Mouse (Mus musculus): ENCODE data around the gene Tcf7. TPM values are rescaled to one million over a fixed set of nuclear protein-coding genes. Genes with fewer than 3 reads are reported as not detected.

Tcf7 gene
- total and polyA plus RNA-seq, 3 experiments, result 0.73 to 3.1 (median 0.96) TPM

DNA sequence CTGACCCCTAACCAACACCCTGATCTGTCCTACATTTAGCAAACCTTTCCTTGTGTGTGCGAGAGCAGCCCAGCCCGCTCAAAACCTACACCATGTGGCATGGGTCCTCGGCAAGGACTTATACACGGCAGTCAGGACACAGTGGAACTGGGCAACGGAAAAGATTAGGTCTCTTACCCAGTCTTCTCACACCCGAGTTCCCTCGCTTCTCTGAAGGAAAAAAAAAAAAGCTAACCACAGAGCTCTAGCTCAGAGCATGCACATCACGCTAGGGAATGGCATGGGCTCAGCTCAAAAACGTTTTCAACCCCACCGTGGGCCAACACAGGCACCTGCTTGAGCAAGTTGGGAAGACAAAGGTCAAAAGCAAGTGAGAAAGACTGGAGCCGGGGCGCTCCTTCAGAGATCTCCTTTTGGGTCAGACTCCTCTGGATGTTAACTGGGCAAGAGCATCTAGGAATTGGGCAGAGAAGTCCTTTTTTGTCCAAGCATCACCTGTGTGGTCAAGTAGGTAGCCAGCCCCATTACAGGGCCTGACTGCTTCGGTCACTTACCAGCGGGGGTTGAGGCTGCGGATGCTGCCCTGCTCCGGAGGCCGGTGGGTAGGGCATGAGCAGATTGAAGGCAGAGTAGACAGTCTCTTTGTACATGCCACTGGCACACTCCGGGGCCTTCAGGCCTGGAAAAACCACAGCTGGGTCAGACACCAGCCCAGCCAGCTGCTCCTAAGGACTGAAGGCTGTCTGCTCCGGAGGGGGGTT, 1.1 kb downstream of the Tcf7 start:
- Histone ChIP-seq H3K4me3 (no peak overlapping the region), H3K36me3 (ENCODE audit: control insufficient read depth, insufficient read depth, low read length) (no peaks in the 10 kb centered on the region), H3K27me3 (ENCODE audit: control insufficient read depth, insufficient read depth, low read length) (no peaks in the 10 kb centered on the region), H3K79me2 (replicated peaks; ENCODE audit: control insufficient read depth, insufficient read depth, low read length) (no peaks in the 10 kb centered on the region), H3K4me1 (ENCODE audit: control insufficient read depth, insufficient read depth, low read length) (peaks cover 7% of the 10 kb centered on the region), H3K9ac (ENCODE audit: low read depth, low read length) (no peak overlapping the region), H3K27ac (no peak overlapping the region)
- intact Hi-C loops (cut with DNase I), result no loop called here
- no peak for DNase-seq
- TF ChIP-seq EP300 (IDR thresholded peaks at IDR 0.05; ENCODE audit: insufficient read depth, low read depth, low read length) (no peak), CTCF (IDR thresholded peaks at IDR 0.05) (no peak), POLR2A (IDR thresholded peaks at IDR 0.05; ENCODE audit: insufficient read depth, low read depth, low read length) (no peak)
- 82% methylated on average over 19 of the region's 19 CpGs for WGBS

DNA sequence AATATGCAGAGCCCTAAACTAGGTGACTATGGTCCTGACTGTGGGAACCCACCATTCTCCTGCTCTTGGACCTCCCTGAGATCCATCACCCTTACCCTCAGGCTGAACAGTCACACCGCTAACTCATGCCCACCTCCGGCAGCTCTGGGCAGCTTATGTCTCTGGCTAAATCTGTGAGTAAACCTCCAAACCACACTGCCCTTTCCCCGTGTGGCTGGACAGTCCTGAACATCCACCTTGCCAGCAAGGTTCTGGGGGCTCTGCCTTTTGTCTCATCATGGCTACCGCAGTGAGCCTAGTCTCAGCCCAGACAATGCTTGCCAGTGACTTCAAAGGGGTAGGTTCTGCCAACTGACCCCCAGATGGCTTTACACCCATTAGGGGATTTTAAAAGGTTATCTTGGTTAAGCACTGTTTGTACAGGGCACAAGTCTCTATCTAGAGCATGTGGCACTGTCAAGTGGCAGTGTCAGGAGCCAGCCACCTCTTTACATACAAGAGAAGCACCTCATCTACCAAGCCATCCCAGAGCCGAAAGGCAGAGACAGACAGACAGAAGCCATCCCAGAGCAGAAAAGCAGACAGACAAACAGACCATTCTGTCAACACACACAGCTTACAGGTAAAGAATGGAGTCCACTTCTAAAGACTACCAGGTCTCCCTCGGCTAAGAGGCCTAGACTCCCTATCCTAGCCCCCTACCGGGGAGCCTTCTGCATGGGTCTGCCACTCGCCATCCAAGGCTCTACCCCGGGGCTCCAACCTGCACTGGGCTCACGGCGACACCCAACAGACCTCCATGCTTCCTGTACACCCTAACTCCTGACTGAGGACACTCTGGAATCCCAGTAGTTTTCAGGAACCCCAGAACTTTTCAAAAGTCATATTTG, 2.0 kb downstream of the Tcf7 start:
- H3K9ac ChIP-seq (ENCODE audit: low read depth, low read length), result no peak overlapping the region
- no peak for DNase-seq
- intact Hi-C loops (cut with DNase I), result no loop called here
- 94% methylated on average over 11 of the region's 11 CpGs for WGBS
- no peaks in the 10 kb centered on the region for H3K27me3 ChIP-seq (ENCODE audit: control insufficient read depth, insufficient read depth, low read length)
- TF ChIP-seq POLR2A (IDR thresholded peaks at IDR 0.05; ENCODE audit: insufficient read depth, low read depth, low read length), result no peak
- no peak for TF ChIP-seq CTCF (IDR thresholded peaks at IDR 0.05)
- no peak for TF ChIP-seq EP300 (IDR thresholded peaks at IDR 0.05; ENCODE audit: insufficient read depth, low read depth, low read length)
- no peaks in the 10 kb centered on the region for H3K79me2 ChIP-seq (replicated peaks; ENCODE audit: control insufficient read depth, insufficient read depth, low read length)
- H3K36me3 ChIP-seq (ENCODE audit: control insufficient read depth, insufficient read depth, low read length), result no peaks in the 10 kb centered on the region
- H3K4me3 ChIP-seq, result no peak overlapping the region
- H3K27ac ChIP-seq, result no peak overlapping the region
- peaks cover 7% of the 10 kb centered on the region for H3K4me1 ChIP-seq (ENCODE audit: control insufficient read depth, insufficient read depth, low read length)

DNA sequence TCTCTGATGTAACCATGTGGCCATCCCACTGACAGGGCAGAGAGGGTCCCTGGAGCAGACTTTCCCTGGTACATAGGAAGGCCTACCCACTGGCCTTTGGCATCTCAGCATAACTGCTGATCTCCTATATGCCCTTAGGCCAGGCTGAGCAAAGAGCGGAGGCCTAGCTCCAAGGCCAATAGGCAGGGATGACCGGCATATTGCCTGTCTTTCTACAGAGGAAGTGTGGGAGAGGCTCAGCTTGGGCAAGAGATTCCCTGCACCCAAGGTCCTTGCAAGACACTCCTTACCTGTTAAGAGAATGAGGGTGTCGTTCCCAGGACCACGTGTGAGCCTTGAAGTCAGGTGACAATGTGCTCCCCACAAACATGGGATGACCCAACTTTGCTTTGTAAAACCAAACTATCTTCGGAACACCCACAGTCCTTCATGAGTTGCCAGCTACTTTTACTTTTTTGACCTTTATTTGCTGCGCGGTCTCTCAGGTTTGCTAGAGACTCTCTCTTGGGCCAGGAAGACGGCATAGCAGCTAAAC, 3.1 kb downstream of the Tcf7 start:
- 94% methylated on average over 8 of the region's 8 CpGs for WGBS
- TF ChIP-seq POLR2A (IDR thresholded peaks at IDR 0.05; ENCODE audit: insufficient read depth, low read depth, low read length) (no peak), EP300 (IDR thresholded peaks at IDR 0.05; ENCODE audit: insufficient read depth, low read depth, low read length) (no peak), CTCF (IDR thresholded peaks at IDR 0.05) (no peak)
- no peaks in the 10 kb centered on the region for H3K27me3 ChIP-seq (ENCODE audit: control insufficient read depth, insufficient read depth, low read length)
- H3K79me2 ChIP-seq (replicated peaks; ENCODE audit: control insufficient read depth, insufficient read depth, low read length), result no peaks in the 10 kb centered on the region
- H3K9ac ChIP-seq (ENCODE audit: low read depth, low read length), result no peak overlapping the region
- peaks cover 7% of the 10 kb centered on the region for H3K4me1 ChIP-seq (ENCODE audit: control insufficient read depth, insufficient read depth, low read length)
- H3K27ac ChIP-seq, result no peak overlapping the region
- intact Hi-C loops (cut with DNase I), result no loop called here
- DNase-seq, result no peak
- H3K4me3 ChIP-seq, result no peak overlapping the region
- H3K36me3 ChIP-seq (ENCODE audit: control insufficient read depth, insufficient read depth, low read length), result no peaks in the 10 kb centered on the region

- Histone ChIP-seq H3K79me2 (replicated peaks; ENCODE audit: control insufficient read depth, insufficient read depth, low read length) (no peaks in the 10 kb centered on the region), H3K4me1 (ENCODE audit: control insufficient read depth, insufficient read depth, low read length) (peaks cover 5% of the 10 kb centered on the region), H3K4me3 (no peak overlapping the region), H3K27me3 (ENCODE audit: control insufficient read depth, insufficient read depth, low read length) (no peaks in the 10 kb centered on the region), H3K27ac (no peak overlapping the region), H3K36me3 (ENCODE audit: control insufficient read depth, insufficient read depth, low read length) (no peaks in the 10 kb centered on the region), H3K9ac (ENCODE audit: low read depth, low read length) (no peak overlapping the region)
- no peak for DNase-seq
- 95% methylated on average over 6 of the region's 6 CpGs for WGBS
- intact Hi-C loops (cut with DNase I), result no loop called here
- TF ChIP-seq POLR2A (IDR thresholded peaks at IDR 0.05; ENCODE audit: insufficient read depth, low read depth, low read length) (no peak), EP300 (IDR thresholded peaks at IDR 0.05; ENCODE audit: insufficient read depth, low read depth, low read length) (no peak), CTCF (IDR thresholded peaks at IDR 0.05) (no peak)
These were observed 3.8 kb downstream of the Tcf7 start for GRCm38 (mm10) chr11:52278991-52279390.

DNA sequence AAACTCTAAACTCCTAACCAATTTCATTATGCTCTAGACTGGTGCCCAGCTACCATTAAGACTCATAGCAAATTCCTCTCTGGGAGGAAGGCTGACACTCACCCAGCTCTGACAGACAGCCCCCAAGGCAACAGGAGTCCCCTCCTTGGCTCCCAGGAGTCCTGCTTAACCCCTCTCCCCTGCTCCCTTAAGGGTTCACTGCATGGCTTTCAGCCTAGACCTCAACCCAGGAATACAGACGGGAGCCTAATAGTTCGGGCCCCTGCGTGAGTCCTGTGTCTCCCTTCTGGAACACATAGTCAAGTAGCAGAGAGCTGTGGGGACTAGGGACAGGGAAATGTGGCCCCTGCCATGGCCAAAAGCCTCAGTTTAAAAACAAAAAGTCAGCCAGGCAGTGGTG, 4.7 kb downstream of the Tcf7 start:
- DNase-seq, result no peak
- H3K79me2 ChIP-seq (replicated peaks; ENCODE audit: control insufficient read depth, insufficient read depth, low read length), result no peaks in the 10 kb centered on the region
- H3K9ac ChIP-seq (ENCODE audit: low read depth, low read length), result no peak overlapping the region
- no peak for TF ChIP-seq CTCF (IDR thresholded peaks at IDR 0.05)
- no peak for TF ChIP-seq EP300 (IDR thresholded peaks at IDR 0.05; ENCODE audit: insufficient read depth, low read depth, low read length)
- intact Hi-C loops (cut with DNase I), result no loop called here
- 97% methylated on average over 3 of the region's 3 CpGs for WGBS
- H3K4me1 ChIP-seq (ENCODE audit: control insufficient read depth, insufficient read depth, low read length), result no peaks in the 10 kb centered on the region
- H3K36me3 ChIP-seq (ENCODE audit: control insufficient read depth, insufficient read depth, low read length), result no peaks in the 10 kb centered on the region
- H3K4me3 ChIP-seq, result no peak overlapping the region
- no peak overlapping the region for H3K27ac ChIP-seq
- H3K27me3 ChIP-seq (ENCODE audit: control insufficient read depth, insufficient read depth, low read length), result no peaks in the 10 kb centered on the region

All from heart, adult 2 months (tissue).